Mouse (Mus musculus) liver, embryonic 16.5 days (tissue): Measurements from ENCODE around the gene Rarb. TPM values are rescaled to one million over a fixed set of nuclear protein-coding genes. Genes with fewer than 3 reads are reported as not detected.

Experiments used
- ATAC-seq: fragments of 200-750 bp; cut with Nextera tagmentation; 2 replicates; pipeline ENCODE4 v1.8.0; 2017; ENCODE audit warnings: low read depth, mild to moderate bottlenecking, moderate number of reproducible peaks, moderate library complexity
- H3K27ac ChIP-seq: fragments of 300-500 bp; sonication (generic); 2 replicates; pipeline ENCODE4 v1.5.1; 2014; ENCODE audit warnings: mild to moderate bottlenecking, low read length
- H3K27me3 ChIP-seq: fragments of 300-500 bp; sonication (generic); 2 replicates; pipeline ENCODE4 v1.6.1; 2014; ENCODE audit warnings: low read depth, low read length, mixed read lengths; ENCODE audit not compliant: control insufficient read depth, insufficient read depth
- H3K36me3 ChIP-seq: fragments of 300-500 bp; sonication (generic); 2 replicates; pipeline ENCODE4 v1.6.1; 2014; ENCODE audit warnings: mild to moderate bottlenecking; ENCODE audit not compliant: control insufficient read depth, insufficient read depth
- H3K4me1 ChIP-seq: fragments of 300-500 bp; sonication (generic); 2 replicates; pipeline ENCODE4 v1.6.1; 2014; ENCODE audit warnings: low read depth, low read length, mixed read lengths; ENCODE audit not compliant: control insufficient read depth
- H3K4me2 ChIP-seq: fragments of 300-500 bp; sonication (generic); 2 replicates; pipeline ENCODE4 v1.6.1; 2014; ENCODE audit warnings: low read depth, low read length, mixed read lengths
- H3K4me3 ChIP-seq: fragments of 300-500 bp; sonication (generic); 2 replicates; pipeline ENCODE4 v1.5.1; 2014; ENCODE audit warnings: low read depth, mild to moderate bottlenecking, low read length
- H3K9ac ChIP-seq: fragments of 300-500 bp; sonication (generic); 2 replicates; pipeline ENCODE4 v1.6.1; 2014; ENCODE audit warnings: low read depth, low read length
- H3K9me3 ChIP-seq: fragments of 300-500 bp; sonication (generic); replicated peaks from 2 replicates; pipeline ENCODE4 v1.6.1; 2016; ENCODE audit warnings: low read length; ENCODE audit not compliant: control insufficient read depth
- WGBS: fragments of 180-500 bp; shearing (Covaris S2); extraction: QIAGEN DNeasy Blood & Tissue Kit; methylation state at CpG from one replicate; pipeline ENCODE4 v1.1.7; 2014; ENCODE audit not compliant: insufficient replicate concordance; 5-methylcytosine and 5-hydroxymethylcytosine counted together
- polyA plus RNA-seq: library from polyadenylated mRNA; unstranded; fragments of >200 nt; fragmentation: Nextera tagmentation; extraction: Ambion mirVana; gene quantifications from 2 replicates; pipeline ENCODE4 v1.2.1, GENCODE M21; 2015

Rarb gene
- polyA plus RNA-seq, 1 experiment from 2014 or later: 1.3 TPM

GRCm38 (mm10) chr14:16554643-16555459, 264.1 kb downstream of the Rarb start:
- no peak for ATAC-seq
- no peak overlapping the region for H3K27ac ChIP-seq
- H3K9me3 ChIP-seq: no peaks in the 10 kb centered on the region
- H3K27me3 ChIP-seq: no peaks in the 10 kb centered on the region
- no peaks in the 10 kb centered on the region for H3K4me1 ChIP-seq
- H3K9ac ChIP-seq: no peak overlapping the region
- no peak overlapping the region for H3K4me2 ChIP-seq
- no peak overlapping the region for H3K4me3 ChIP-seq
- 36% methylated on average over 12 of the region's 12 CpGs for WGBS
- H3K36me3 ChIP-seq: no peaks in the 10 kb centered on the region

- H3K9ac ChIP-seq: no peak overlapping the region
- 54% methylated on average over 1 of the region's 1 CpGs for WGBS
- H3K36me3 ChIP-seq: no peaks in the 10 kb centered on the region
- no peak overlapping the region for H3K27ac ChIP-seq
- no peak for ATAC-seq
- no peak overlapping the region for H3K4me2 ChIP-seq
- no peaks in the 10 kb centered on the region for H3K4me1 ChIP-seq
- H3K4me3 ChIP-seq: no peak overlapping the region
- H3K9me3 ChIP-seq: no peaks in the 10 kb centered on the region
- no peaks in the 10 kb centered on the region for H3K27me3 ChIP-seq
Observed at GRCm38 (mm10) chr14:16554319-16554642, 264.7 kb downstream of the Rarb start.

- no peak for ATAC-seq
- WGBS: 38% methylated on average over 1 of the region's 1 CpGs
- H3K4me3 ChIP-seq: no peak overlapping the region
- no peaks in the 10 kb centered on the region for H3K4me1 ChIP-seq
- no peaks in the 10 kb centered on the region for H3K36me3 ChIP-seq
- H3K27me3 ChIP-seq: no peaks in the 10 kb centered on the region
- H3K27ac ChIP-seq: no peak overlapping the region
- H3K9me3 ChIP-seq: no peaks in the 10 kb centered on the region
- no peak overlapping the region for H3K4me2 ChIP-seq
- no peak overlapping the region for H3K9ac ChIP-seq
Observed at GRCm38 (mm10) chr14:16552293-16552692, 266.7 kb downstream of the Rarb start.

GRCm38 (mm10) chr14:16551843-16552242, 267.1 kb downstream of the Rarb start:
- H3K9ac ChIP-seq: no peak overlapping the region
- H3K27me3 ChIP-seq: no peaks in the 10 kb centered on the region
- H3K4me2 ChIP-seq: no peak overlapping the region
- H3K27ac ChIP-seq: no peak overlapping the region
- H3K9me3 ChIP-seq: no peaks in the 10 kb centered on the region
- 71% methylated on average over 1 of the region's 1 CpGs for WGBS
- H3K4me3 ChIP-seq: no peak overlapping the region
- H3K36me3 ChIP-seq: no peaks in the 10 kb centered on the region
- ATAC-seq: no peak
- no peaks in the 10 kb centered on the region for H3K4me1 ChIP-seq

GRCm38 (mm10) chr14:16548200-16548576, 270.8 kb downstream of the Rarb start:
- Histone ChIP-seq H3K27me3 (no peaks in the 10 kb centered on the region), H3K4me2 (no peak overlapping the region), H3K9me3 (no peaks in the 10 kb centered on the region), H3K9ac (no peak overlapping the region), H3K36me3 (no peaks in the 10 kb centered on the region), H3K27ac (no peak overlapping the region), H3K4me3 (no peak overlapping the region), H3K4me1 (no peaks in the 10 kb centered on the region)
- no peak for ATAC-seq
- WGBS: 43% methylated on average over 8 of the region's 8 CpGs

- WGBS: 62% methylated on average over 6 of the region's 6 CpGs
Observed at GRCm38 (mm10) chr14:16547492-16548199, 271.3 kb downstream of the Rarb start.

GRCm38 (mm10) chr14:16544995-16545394, 274.0 kb downstream of the Rarb start:
- no peaks in the 10 kb centered on the region for H3K36me3 ChIP-seq
- 36% methylated on average over 2 of the region's 2 CpGs for WGBS
- no peak overlapping the region for H3K4me3 ChIP-seq
- no peaks in the 10 kb centered on the region for H3K4me1 ChIP-seq
- H3K9ac ChIP-seq: no peak overlapping the region
- ATAC-seq: no peak
- no peaks in the 10 kb centered on the region for H3K27me3 ChIP-seq
- H3K4me2 ChIP-seq: no peak overlapping the region
- no peak overlapping the region for H3K27ac ChIP-seq
- H3K9me3 ChIP-seq: no peaks in the 10 kb centered on the region

More at GRCm38 (mm10) chr14:16547492-16548199, 271.3 kb downstream of the Rarb start:
- H3K27ac ChIP-seq: no peak overlapping the region
- no peaks in the 10 kb centered on the region for H3K27me3 ChIP-seq
- H3K9me3 ChIP-seq: no peaks in the 10 kb centered on the region
- H3K4me3 ChIP-seq: no peak overlapping the region
- no peaks in the 10 kb centered on the region for H3K36me3 ChIP-seq
- ATAC-seq: no peak
- H3K4me2 ChIP-seq: no peak overlapping the region
- no peaks in the 10 kb centered on the region for H3K4me1 ChIP-seq
- H3K9ac ChIP-seq: no peak overlapping the region

- no peak overlapping the region for H3K9ac ChIP-seq
- H3K9me3 ChIP-seq: no peaks in the 10 kb centered on the region
- H3K4me2 ChIP-seq: no peak overlapping the region
- 50% methylated on average over 1 of the region's 1 CpGs for WGBS
- no peak overlapping the region for H3K4me3 ChIP-seq
- no peaks in the 10 kb centered on the region for H3K36me3 ChIP-seq
- no peak for ATAC-seq
- no peaks in the 10 kb centered on the region for H3K27me3 ChIP-seq
- H3K27ac ChIP-seq: no peak overlapping the region
- no peaks in the 10 kb centered on the region for H3K4me1 ChIP-seq
Observed at GRCm38 (mm10) chr14:16541641-16542040, 277.3 kb downstream of the Rarb start.

- WGBS: 49% methylated on average over 4 of the region's 4 CpGs
- no peak for ATAC-seq
- Histone ChIP-seq H3K27me3 (no peaks in the 10 kb centered on the region), H3K9ac (no peak overlapping the region), H3K4me3 (no peak overlapping the region), H3K9me3 (no peaks in the 10 kb centered on the region), H3K4me1 (no peaks in the 10 kb centered on the region), H3K27ac (no peak overlapping the region), H3K36me3 (no peaks in the 10 kb centered on the region), H3K4me2 (no peak overlapping the region)
Observed at GRCm38 (mm10) chr14:16537433-16537832, 281.5 kb downstream of the Rarb start.
